ENCODE assay signal across 8 mouse cellular contexts in genomic region chr8:85035165-85035727, GRCm38 (mm10). TPM values are rescaled to one million over a fixed set of nuclear protein-coding genes. Genes with fewer than 3 reads are reported as not detected.
DNase-seq lines count a peak whose midpoint lies in the region; ATAC-seq and TF ChIP-seq lines count a peak whose summit lies in the region.

No protein-coding gene starts in this region.

- H3K27me3 ChIP-seq in heart, embryonic 12.5 days (replicated peaks), result no peaks in the 10 kb centered on the region
- H3K27me3 ChIP-seq in MEL (ENCODE audit: control insufficient read depth in 1 of 2, insufficient read depth in 2 of 2, low read length in 2 of 2), result no peaks in the 10 kb centered on the region
- no peaks in the 10 kb centered on the region for H3K27me3 ChIP-seq in midbrain, embryonic 10.5 days (ENCODE audit: low read depth, poor library complexity, severe bottlenecking)

- no peak for TF ChIP-seq EP300 in MEL (IDR thresholded peaks at IDR 0.05; ENCODE audit: low read depth in 1 of 2, low read length in 2 of 2)

- WGBS in heart, embryonic 12.5 days, result 4% methylated on average over 12 of the region's 12 CpGs
- WGBS in midbrain, embryonic 10.5 days, result 8% methylated on average over 12 of the region's 12 CpGs

- TF ChIP-seq CTCF in MEL (IDR thresholded peaks at IDR 0.05 in 2 of 3, conservative IDR thresholded peaks at IDR 0.05 in 1 of 3; ENCODE audit: control insufficient read depth in 1 of 3, insufficient read depth in 1 of 3, low read depth in 2 of 3, low read length in 3 of 3, poor library complexity in 1 of 3, severe bottlenecking in 1 of 3), result no peak

- peak in 1 of 2 experiments; percentile 25; a peak in 1 of 4 replicates for TF ChIP-seq POLR2A in MEL (IDR thresholded peaks at IDR 0.05; ENCODE audit: control insufficient read depth in 1 of 2, insufficient read depth in 1 of 2, low read depth in 1 of 2, low read length in 2 of 2, poor library complexity in 1 of 2)

- H3K4me3 ChIP-seq in heart, embryonic 12.5 days, result peak overlapping the region; percentile 92
- peak overlapping the region; percentile 65 to 88 for H3K4me3 ChIP-seq in MEL (ENCODE audit: control insufficient read depth in 1 of 2, insufficient read depth in 1 of 2, low read depth in 2 of 2, low read length in 2 of 2)
- H3K4me3 ChIP-seq in midbrain, embryonic 10.5 days, result peak overlapping the region; percentile 76

- H3K9me3 ChIP-seq in heart, embryonic 12.5 days (replicated peaks), result no peaks in the 10 kb centered on the region
- no peaks in the 10 kb centered on the region for H3K9me3 ChIP-seq in MEL (replicated peaks; ENCODE audit: insufficient read depth, low read length)
- no peaks in the 10 kb centered on the region for H3K9me3 ChIP-seq in midbrain, embryonic 10.5 days (replicated peaks)

- H3K36me3 ChIP-seq in heart, embryonic 12.5 days, result peaks cover 41% of the 10 kb centered on the region
- peaks cover 8 to 22% of the 10 kb centered on the region in 2 experiments for H3K36me3 ChIP-seq in MEL (ENCODE audit: control insufficient read depth in 1 of 2, insufficient read depth in 2 of 2, low read length in 2 of 2)
- peaks cover 49% of the 10 kb centered on the region for H3K36me3 ChIP-seq in midbrain, embryonic 10.5 days

- H3K4me2 ChIP-seq in heart, embryonic 12.5 days, result peak overlapping the region; percentile 92

- peak overlapping the region; percentile 73 for H3K9ac ChIP-seq in heart, embryonic 12.5 days
- peak overlapping the region; percentile 96 for H3K9ac ChIP-seq in MEL (ENCODE audit: control insufficient read depth, low read depth, low read length, poor library complexity, severe bottlenecking)

- no peak for ATAC-seq in heart, embryonic 12.5 days (ENCODE audit: insufficient number of reproducible peaks, low FRiP score)

- H3K79me2 ChIP-seq in MEL (ENCODE audit: control insufficient read depth, insufficient read depth, low read length, poor library complexity), result peaks cover 38% of the 10 kb centered on the region

- H3K4me1 ChIP-seq in heart, embryonic 12.5 days (replicated peaks), result peaks cover 24% of the 10 kb centered on the region
- peaks cover 3 to 9% of the 10 kb centered on the region in 2 experiments for H3K4me1 ChIP-seq in MEL (ENCODE audit: control insufficient read depth in 1 of 2, insufficient read depth in 2 of 2, low read length in 2 of 2)
- peaks cover 38% of the 10 kb centered on the region for H3K4me1 ChIP-seq in midbrain, embryonic 10.5 days

- DNase-seq in heart, postnatal 25 days (ENCODE audit: low spot score), result no peak
- DNase-seq in MEL (ENCODE audit: low read depth, low spot score), result no peak
- DNase-seq in forelimb bud, embryonic 11.5 days (ENCODE audit: low read depth, low spot score), result peak; percentile 26
- DNase-seq in midbrain, embryonic 10.5 days (ENCODE audit: low spot score), result no peak
- DNase-seq in urinary bladder, postnatal 25 days (ENCODE audit: low spot score), result no peak
- DNase-seq in cerebellum, adult 11 months, result no peak
- no peak for DNase-seq in testis, postnatal 10 days (ENCODE audit: low spot score)

- intact Hi-C loops in heart, postnatal 25 days (cut with DNase I), result no loop called here

- TF ChIP-seq RAD21 in MEL (IDR thresholded peaks at IDR 0.05; ENCODE audit: low read depth, low read length), result no peak

- peak overlapping the region; percentile 72 for H3K27ac ChIP-seq in heart, embryonic 12.5 days (ENCODE audit: poor library complexity, severe bottlenecking)
- peak overlapping the region; percentile 97 for H3K27ac ChIP-seq in MEL (ENCODE audit: control insufficient read depth, low read depth, low read length)
- H3K27ac ChIP-seq in midbrain, embryonic 10.5 days (replicated peaks), result peak overlapping the region; percentile 99

TF ChIP-seq in MEL, 35 proteins besides CTCF, POLR2A, EP300 and RAD21:
- no peak for TF ChIP-seq E2F4 (IDR thresholded peaks at IDR 0.05; ENCODE audit: borderline replicate concordance, low read depth, low read length)
- TF ChIP-seq MYC (IDR thresholded peaks at IDR 0.05; ENCODE audit: low read depth, low read length), result no peak
- TF ChIP-seq MAFK (IDR thresholded peaks at IDR 0.05; ENCODE audit: borderline replicate concordance, low read depth, low read length), result peak; percentile 83; the same call in 1 of the 2 replicates
- TF ChIP-seq POLR2AphosphoS5 (IDR thresholded peaks at IDR 0.05; ENCODE audit: borderline replicate concordance, low read depth, low read length), result no peak
- no peak for TF ChIP-seq ETS1 (IDR thresholded peaks at IDR 0.05; ENCODE audit: low read depth, low read length)
- no peak for TF ChIP-seq ELF1 (IDR thresholded peaks at IDR 0.05; ENCODE audit: low read depth, low read length)
- TF ChIP-seq ZC3H11A (IDR thresholded peaks at IDR 0.05; ENCODE audit: low read depth, low read length), result no peak

RNA-seq across cellular contexts. Expression of gene Tnpo2, which starts 1.5 kb away (rescaled TPM):
- 28.8 and 34.4 TPM in 2 replicates for polyA plus RNA-seq in heart, embryonic 12.5 days (2016; fragmentation: Nextera tagmentation; extraction: Ambion mirVana)
- 10 to 100 TPM; 28.0 to 28.7 TPM for total RNA-seq in heart, postnatal 25 days (2021)
- 55.6 and 62.3 TPM in 2 replicates for total RNA-seq in MEL (2012; rRNA removed)
- polyA plus RNA-seq in MEL (2012; ENCODE audit: insufficient read depth in 1 of 2, insufficient read length in 2 of 2, low read depth in 1 of 2, low replicate concordance in 2 of 2, missing spikeins in 1 of 2), result 10 to 100 TPM; 29.2 to 86.8 TPM
- polyA plus RNA-seq in midbrain, embryonic 10.5 days (2016; fragmentation: Nextera tagmentation; extraction: Ambion mirVana), result 28.6 and 34.9 TPM in 2 replicates

RNA-seq across cellular contexts. Expression of gene Trir, which starts 8.6 kb away (rescaled TPM):
- polyA plus RNA-seq in heart, embryonic 12.5 days (2016; fragmentation: Nextera tagmentation; extraction: Ambion mirVana), result 102 and 109 TPM in 2 replicates
- total RNA-seq in heart, postnatal 25 days (2021), result 10 to 100 TPM; 82.7 to 88.7 TPM
- total RNA-seq in MEL (2012; rRNA removed), result 224 and 264 TPM in 2 replicates
- 100 to 1,000 TPM; 283 to 442 TPM for polyA plus RNA-seq in MEL (2012; ENCODE audit: insufficient read depth in 1 of 2, insufficient read length in 2 of 2, low read depth in 1 of 2, low replicate concordance in 2 of 2, missing spikeins in 1 of 2)
- polyA plus RNA-seq in midbrain, embryonic 10.5 days (2016; fragmentation: Nextera tagmentation; extraction: Ambion mirVana), result 140 and 146 TPM in 2 replicates

RNA-seq across cellular contexts. Expression of gene Asna1, which starts 10.2 kb away (rescaled TPM):
- 114 and 118 TPM in 2 replicates for polyA plus RNA-seq in heart, embryonic 12.5 days (2016; fragmentation: Nextera tagmentation; extraction: Ambion mirVana)
- 10 to 100 TPM; 65.0 to 67.4 TPM for total RNA-seq in heart, postnatal 25 days (2021)
- total RNA-seq in MEL (2012; rRNA removed), result 115 and 132 TPM in 2 replicates
- 100 to 1,000 TPM in 1 of 2 experiments, not detected in 1; 192 TPM for polyA plus RNA-seq in MEL (2012; ENCODE audit: insufficient read depth in 1 of 2, insufficient read length in 2 of 2, low read depth in 1 of 2, low replicate concordance in 2 of 2, missing spikeins in 1 of 2)
- polyA plus RNA-seq in midbrain, embryonic 10.5 days (2016; fragmentation: Nextera tagmentation; extraction: Ambion mirVana), result 160 and 164 TPM in 2 replicates

RNA-seq across cellular contexts. Expression of gene Best2, which starts 20.9 kb away (rescaled TPM):
- not detected in 2 replicates for polyA plus RNA-seq in heart, embryonic 12.5 days (2016; fragmentation: Nextera tagmentation; extraction: Ambion mirVana)
- total RNA-seq in heart, postnatal 25 days (2021), result not detected
- total RNA-seq in MEL (2012; rRNA removed), result 0.04 TPM in 1 of 2 replicates, not detected in the other
- polyA plus RNA-seq in MEL (2012; ENCODE audit: insufficient read depth in 1 of 2, insufficient read length in 2 of 2, low read depth in 1 of 2, low replicate concordance in 2 of 2, missing spikeins in 1 of 2), result under 1 TPM in 1 of 2 experiments, not detected in 1; 0.13 TPM
- polyA plus RNA-seq in midbrain, embryonic 10.5 days (2016; fragmentation: Nextera tagmentation; extraction: Ambion mirVana), result not detected in 2 replicates

RNA-seq across cellular contexts. Expression of gene Fbxw9, which starts 24.6 kb away (rescaled TPM):
- polyA plus RNA-seq in heart, embryonic 12.5 days (2016; fragmentation: Nextera tagmentation; extraction: Ambion mirVana), result 17.3 and 18.8 TPM in 2 replicates
- total RNA-seq in heart, postnatal 25 days (2021), result 1 to 10 TPM; 3.5 to 4.6 TPM
- 6.5 and 10.6 TPM in 2 replicates for total RNA-seq in MEL (2012; rRNA removed)
- polyA plus RNA-seq in MEL (2012; ENCODE audit: insufficient read depth in 1 of 2, insufficient read length in 2 of 2, low read depth in 1 of 2, low replicate concordance in 2 of 2, missing spikeins in 1 of 2), result 10 to 100 TPM in 1 of 2 experiments, not detected in 1; 13.9 TPM
- polyA plus RNA-seq in midbrain, embryonic 10.5 days (2016; fragmentation: Nextera tagmentation; extraction: Ambion mirVana), result 25.5 and 32.3 TPM in 2 replicates
